In the genomic region with DNA sequence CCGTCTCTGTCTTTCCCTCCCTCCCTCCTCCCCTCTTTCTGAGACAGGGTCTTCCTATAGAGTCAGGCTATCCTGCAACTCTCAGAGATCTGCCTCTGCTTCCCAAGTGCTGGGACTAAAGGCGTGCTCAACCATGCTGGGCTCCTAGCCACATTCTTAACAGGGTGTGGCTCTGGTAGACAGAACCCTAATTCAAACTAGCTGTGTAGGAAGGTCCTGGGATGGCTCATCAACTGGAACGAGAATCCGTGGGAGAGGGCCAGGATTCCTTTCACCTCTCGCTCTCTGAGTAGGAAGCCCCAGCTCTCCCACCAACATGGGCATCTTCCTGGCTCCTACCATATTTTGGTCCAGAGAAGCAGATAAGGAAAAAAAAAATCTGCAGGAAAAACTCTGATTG, we compare ENCODE assay signal across 17 mouse cellular contexts. TPM values are rescaled to one million over a fixed set of nuclear protein-coding genes. Genes with fewer than 3 reads are reported as not detected.
A peak's percentile ranks its signal among the peaks of the same experiment; 100 is the strongest.
DNase-seq lines count a peak whose midpoint lies in the region; ATAC-seq lines count a peak whose summit lies in the region.
"Had no signal": no experiment of that assay in that cellular context is flagged by ENCODE, and none has a peak within 500 bp of the region (broad histone marks: within the 10 kb centered on the region; RNA-seq: fewer than 3 reads in every experiment).

No protein-coding gene starts in this region.

- 0 out of 2 replicates have a peak, but pooled peaks have one; percentile 54 for ATAC-seq in kidney, embryonic 16.5 days (ENCODE audit: low FRiP score, low TSS enrichment)
- no peak for ATAC-seq in embryonic facial prominence, embryonic 14.5 days (ENCODE audit: low read depth)
- ATAC-seq: hindbrain, postnatal 0 days had no signal

- no peak overlapping the region for H3K4me2 ChIP-seq in kidney, embryonic 16.5 days (replicated peaks; ENCODE audit: low read depth, low read length)
- no peak overlapping the region for H3K4me2 ChIP-seq in embryonic facial prominence, embryonic 14.5 days (ENCODE audit: low read depth, low read length)
- H3K4me2 ChIP-seq: heart, embryonic 12.5 days; lung, embryonic 15.5 days; neural tube, embryonic 15.5 days; stomach, embryonic 15.5 days had no signal

- H3K27me3 ChIP-seq in kidney, embryonic 16.5 days (ENCODE audit: insufficient read depth, low read length): no peaks in the 10 kb centered on the region
- no peaks in the 10 kb centered on the region for H3K27me3 ChIP-seq in embryonic facial prominence, embryonic 14.5 days (replicated peaks; ENCODE audit: control insufficient read depth, insufficient read depth, low read length)
- H3K27me3 ChIP-seq: lung, embryonic 15.5 days; neural tube, embryonic 15.5 days; stomach, embryonic 15.5 days had no signal

- WGBS in kidney, embryonic 16.5 days: 50% methylated on average over 5 of the region's 5 CpGs
- 58% methylated on average over 5 of the region's 5 CpGs for WGBS in embryonic facial prominence, embryonic 14.5 days

- H3K9me3 ChIP-seq in kidney, embryonic 16.5 days (ENCODE audit: low read length): no peaks in the 10 kb centered on the region
- no peaks in the 10 kb centered on the region for H3K9me3 ChIP-seq in embryonic facial prominence, embryonic 14.5 days (ENCODE audit: control insufficient read depth, low read length)
- H3K9me3 ChIP-seq: heart, embryonic 12.5 days; lung, embryonic 15.5 days; midbrain, embryonic 10.5 days; neural tube, embryonic 15.5 days; stomach, embryonic 15.5 days had no signal

- H3K27ac ChIP-seq in kidney, embryonic 16.5 days (ENCODE audit: low read length): no peak overlapping the region
- H3K27ac ChIP-seq in embryonic facial prominence, embryonic 14.5 days (replicated peaks; ENCODE audit: low read depth, low read length): no peak overlapping the region
- H3K27ac ChIP-seq: hindbrain, postnatal 0 days; lung, embryonic 15.5 days; midbrain, embryonic 10.5 days; neural tube, embryonic 15.5 days; stomach, embryonic 15.5 days had no signal

- no peak for DNase-seq in kidney, postnatal 10 days
- DNase-seq in urinary bladder, adult 2 months (ENCODE audit: low spot score): peak; percentile 12
- no peak for DNase-seq in urinary bladder, postnatal 4 days (ENCODE audit: low spot score in 2 of 2)
- peak; percentile 60 for DNase-seq in embryonic facial prominence, embryonic 14.5 days (ENCODE audit: low spot score)
- no peak for DNase-seq in layer of hippocampus, adult 18-20 months (ENCODE audit: low spot score in 2 of 2)
- DNase-seq in layer of hippocampus, adult 8-10 months (ENCODE audit: low spot score in 2 of 2): no peak
- DNase-seq: cerebellum, adult 9-11 months; kidney, postnatal 36 days; retina, postnatal 1 day; thymus, postnatal 4 days had no signal

- peaks cover 3% of the 10 kb centered on the region; the same call in 1 of the 2 replicates for H3K4me1 ChIP-seq in kidney, embryonic 16.5 days (ENCODE audit: insufficient read depth, low read length)
- H3K4me1 ChIP-seq in embryonic facial prominence, embryonic 14.5 days (ENCODE audit: control insufficient read depth, insufficient read depth, low read length): peaks cover 5% of the 10 kb centered on the region; the same call in 1 of the 2 replicates
- H3K4me1 ChIP-seq: neural tube, embryonic 15.5 days had no signal

- no peaks in the 10 kb centered on the region for H3K36me3 ChIP-seq in kidney, embryonic 16.5 days (ENCODE audit: insufficient read depth, low read length)
- no peaks in the 10 kb centered on the region for H3K36me3 ChIP-seq in embryonic facial prominence, embryonic 14.5 days (ENCODE audit: control insufficient read depth, insufficient read depth, low read length)
- H3K36me3 ChIP-seq: heart, embryonic 12.5 days; lung, embryonic 15.5 days; midbrain, embryonic 10.5 days; neural tube, embryonic 15.5 days; stomach, embryonic 15.5 days had no signal

- H3K4me3 ChIP-seq in kidney, embryonic 16.5 days (ENCODE audit: low read length): no peak overlapping the region
- no peak overlapping the region for H3K4me3 ChIP-seq in embryonic facial prominence, embryonic 14.5 days (ENCODE audit: low read depth, low read length)
- H3K4me3 ChIP-seq: heart, embryonic 12.5 days; lung, embryonic 15.5 days; midbrain, embryonic 10.5 days; neural tube, embryonic 15.5 days; stomach, embryonic 15.5 days had no signal

- no peak overlapping the region for H3K9ac ChIP-seq in kidney, embryonic 16.5 days (replicated peaks; ENCODE audit: low read length)
- no peak overlapping the region for H3K9ac ChIP-seq in embryonic facial prominence, embryonic 14.5 days (ENCODE audit: low read depth, low read length)
- H3K9ac ChIP-seq: heart, embryonic 12.5 days; lung, embryonic 15.5 days; neural tube, embryonic 15.5 days; stomach, embryonic 15.5 days had no signal

RNA-seq across cellular contexts. Expression of gene Cyb5r3, which starts 10.0 kb away (rescaled TPM):
- 172 and 202 TPM in 2 replicates for polyA plus RNA-seq in kidney, embryonic 16.5 days (2015; fragmentation: Nextera tagmentation; extraction: Ambion mirVana)
- polyA plus RNA-seq in urinary bladder, adult 2 months (2012; rRNA removed): 131 and 197 TPM in 2 replicates
- 125 and 126 TPM in 2 replicates for polyA plus RNA-seq in embryonic facial prominence, embryonic 14.5 days (2014; fragmentation: Nextera tagmentation; extraction: Ambion mirVana)
- total RNA-seq in layer of hippocampus, adult 18-20 months (2021): 10 to 100 TPM; 71.2 to 71.5 TPM
- total RNA-seq in layer of hippocampus, adult 8-10 months (2022): 10 to 100 TPM; 70.0 to 98.9 (median 81.6) TPM

RNA-seq across cellular contexts. Expression of gene Poldip3, which starts 33.2 kb away (rescaled TPM):
- polyA plus RNA-seq in kidney, embryonic 16.5 days (2015; fragmentation: Nextera tagmentation; extraction: Ambion mirVana): 153 and 161 TPM in 2 replicates
- polyA plus RNA-seq in urinary bladder, adult 2 months (2012; rRNA removed): 60.9 and 64.6 TPM in 2 replicates
- polyA plus RNA-seq in embryonic facial prominence, embryonic 14.5 days (2014; fragmentation: Nextera tagmentation; extraction: Ambion mirVana): 126 and 151 TPM in 2 replicates
- 10 to 100 TPM; 90.1 to 93.9 TPM for total RNA-seq in layer of hippocampus, adult 18-20 months (2021)
- 10 to 100 TPM; 84.5 to 94.7 (median 92.1) TPM for total RNA-seq in layer of hippocampus, adult 8-10 months (2022)

RNA-seq across cellular contexts. Expression of gene Rrp7a, which starts 59.8 kb away (rescaled TPM):
- polyA plus RNA-seq in kidney, embryonic 16.5 days (2015; fragmentation: Nextera tagmentation; extraction: Ambion mirVana): 67.5 and 69.3 TPM in 2 replicates
- polyA plus RNA-seq in urinary bladder, adult 2 months (2012; rRNA removed): 56.1 and 60.9 TPM in 2 replicates
- 61.6 and 63.0 TPM in 2 replicates for polyA plus RNA-seq in embryonic facial prominence, embryonic 14.5 days (2014; fragmentation: Nextera tagmentation; extraction: Ambion mirVana)
- total RNA-seq in layer of hippocampus, adult 18-20 months (2021): 100 to 1,000 TPM; 163 to 164 TPM
- total RNA-seq in layer of hippocampus, adult 8-10 months (2022): 100 to 1,000 TPM; 126 to 141 (median 133) TPM

Comparison
In these comparisons a context has a peak if more than half of its experiments do, and no peak if none do; other contexts are left out.
1. DNase-seq: peak in urinary bladder, adult 2 months (single experiment) and embryonic facial prominence, embryonic 14.5 days (single experiment); none in kidney, postnatal 10 days (single experiment), urinary bladder, postnatal 4 days (0 of 2), layer of hippocampus, adult 18-20 months (0 of 2) and layer of hippocampus, adult 8-10 months (0 of 2).